Mouse (Mus musculus): ENCODE measurements around the gene C2cd4c.
A peak's percentile ranks its signal among the peaks of the same experiment; 100 is the strongest.

Gene C2cd4c

GRCm38 (mm10) chr10:79613578-79614304 lies at the start of gene C2cd4c:
Gene C2cd4c, minus strand, starts transcription at chr10:79614025.
- DNase-seq (ENCODE audit: low read depth, low spot score): peak; percentile 81

DNA sequence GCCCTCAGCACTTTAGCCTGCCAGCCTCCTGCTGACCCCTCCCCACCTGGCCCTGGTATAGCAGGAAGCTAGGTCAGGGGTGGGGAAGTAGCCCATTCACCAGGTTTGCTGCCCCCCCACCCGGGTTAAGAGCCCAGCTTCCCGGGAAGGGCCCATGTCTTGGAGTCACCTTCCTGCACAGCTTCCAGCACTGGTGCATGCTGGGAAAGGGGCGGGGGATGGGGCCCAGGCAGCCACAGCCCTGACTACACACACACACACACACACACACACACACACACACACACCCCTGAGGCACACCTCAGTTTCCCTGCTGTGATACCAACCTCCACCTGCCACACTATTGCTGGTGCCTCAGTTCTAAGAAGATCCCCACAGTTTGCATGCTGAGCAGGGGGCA lies 48.0 kb upstream of the C2cd4c start:
- DNase-seq (ENCODE audit: low read depth, low spot score): no peak

- no peak for DNase-seq (ENCODE audit: low read depth, low spot score)
Observed at GRCm38 (mm10) chr10:79660298-79660697, 46.5 kb upstream of the C2cd4c start.

GRCm38 (mm10) chr10:79658829-79659228 lies 45.0 kb upstream of the C2cd4c start:
- DNase-seq (ENCODE audit: low read depth, low spot score): no peak

- DNase-seq (ENCODE audit: low read depth, low spot score): no peak
Observed at GRCm38 (mm10) chr10:79654946-79655395, 41.1 kb upstream of the C2cd4c start.

- DNase-seq (ENCODE audit: low read depth, low spot score): no peak
Observed at GRCm38 (mm10) chr10:79652789-79653188, 39.0 kb upstream of the C2cd4c start.

GRCm38 (mm10) chr10:79649070-79649751 lies 35.4 kb upstream of the C2cd4c start:
- no peak for DNase-seq (ENCODE audit: low read depth, low spot score)

DNA sequence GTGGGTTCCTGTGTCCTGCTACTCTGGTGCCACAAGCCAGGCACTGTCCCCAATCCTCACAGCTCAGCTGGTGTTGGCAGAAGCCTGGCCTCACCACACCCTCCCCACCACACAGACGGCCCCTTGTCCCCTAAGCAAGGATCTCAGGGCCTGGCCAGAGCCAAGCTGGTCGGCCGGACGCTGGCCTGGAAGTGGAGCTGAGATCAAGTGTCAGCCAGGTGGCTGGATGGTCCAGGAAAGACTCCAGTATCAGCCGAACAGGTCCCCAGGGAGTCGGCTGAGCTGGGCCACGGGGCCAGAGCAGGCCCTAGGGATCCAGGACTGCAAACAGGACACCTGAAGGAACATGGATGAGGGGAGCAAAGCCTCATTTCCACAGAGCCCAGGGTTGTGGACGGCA lies 31.9 kb upstream of the C2cd4c start, which contains the start of gene Odf3l2:
Gene Odf3l2, minus strand, starts transcription at position 28 of the 400 bp plus-strand sequence.
- no peak for DNase-seq (ENCODE audit: low read depth, low spot score)

- peak; percentile 50 for DNase-seq (ENCODE audit: low read depth, low spot score)
Observed at GRCm38 (mm10) chr10:79638486-79639204, 24.8 kb upstream of the C2cd4c start.

DNA sequence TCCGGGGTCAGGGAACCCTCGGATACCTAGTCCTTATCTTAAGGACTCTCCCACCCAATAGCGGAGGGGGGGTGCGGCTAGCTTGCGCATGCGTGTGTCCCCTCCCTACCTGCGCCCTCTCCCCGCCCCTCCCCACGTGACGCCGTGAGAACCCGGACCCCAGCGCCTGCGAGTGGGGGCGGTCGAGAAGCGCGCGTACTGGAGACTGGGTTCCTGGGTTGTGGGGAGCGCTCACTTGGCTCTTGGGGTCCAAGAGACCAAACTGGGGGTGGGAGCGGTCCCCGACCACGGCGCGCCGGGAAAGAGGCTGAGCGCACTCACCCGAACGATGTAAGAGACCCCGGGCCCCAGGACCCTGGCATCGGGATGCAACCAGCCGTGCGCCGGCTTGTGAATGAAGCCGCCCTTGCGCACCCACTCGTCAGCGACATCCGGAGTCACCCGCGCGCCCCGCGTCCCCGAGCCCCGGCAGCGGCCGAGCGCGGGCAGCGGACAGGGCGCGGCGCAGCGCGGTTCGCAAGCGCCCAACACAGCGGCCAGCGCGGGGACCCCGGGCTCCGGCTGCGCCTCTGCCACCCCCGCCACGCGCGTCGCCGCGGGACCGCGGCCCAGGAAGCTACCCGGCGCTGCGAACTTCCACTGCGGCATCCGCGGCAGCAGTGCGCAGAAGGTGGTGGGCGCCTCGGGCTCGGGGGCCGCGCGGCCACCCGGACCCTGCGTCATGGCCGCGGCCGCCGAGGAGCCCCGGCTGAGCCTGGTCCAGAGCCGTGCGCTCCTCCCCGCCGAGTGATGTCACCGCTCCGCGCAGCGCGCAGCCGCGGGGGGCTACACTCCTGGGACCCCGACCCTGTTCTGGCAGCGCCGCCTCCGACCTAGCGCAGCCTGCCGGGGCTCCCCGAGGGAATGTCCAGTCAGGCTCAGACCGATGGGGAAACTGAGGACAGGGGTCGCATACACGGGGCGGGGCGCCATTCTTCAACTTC lies 23.6 kb upstream of the C2cd4c start, which contains the start of gene Shc2:
Gene Shc2, minus strand, starts transcription at position 791 of the 983 bp plus-strand sequence.
- DNase-seq (ENCODE audit: low read depth, low spot score): no peak

GRCm38 (mm10) chr10:79636287-79636686 lies 22.5 kb upstream of the C2cd4c start:
- no peak for DNase-seq (ENCODE audit: low read depth, low spot score)

DNA sequence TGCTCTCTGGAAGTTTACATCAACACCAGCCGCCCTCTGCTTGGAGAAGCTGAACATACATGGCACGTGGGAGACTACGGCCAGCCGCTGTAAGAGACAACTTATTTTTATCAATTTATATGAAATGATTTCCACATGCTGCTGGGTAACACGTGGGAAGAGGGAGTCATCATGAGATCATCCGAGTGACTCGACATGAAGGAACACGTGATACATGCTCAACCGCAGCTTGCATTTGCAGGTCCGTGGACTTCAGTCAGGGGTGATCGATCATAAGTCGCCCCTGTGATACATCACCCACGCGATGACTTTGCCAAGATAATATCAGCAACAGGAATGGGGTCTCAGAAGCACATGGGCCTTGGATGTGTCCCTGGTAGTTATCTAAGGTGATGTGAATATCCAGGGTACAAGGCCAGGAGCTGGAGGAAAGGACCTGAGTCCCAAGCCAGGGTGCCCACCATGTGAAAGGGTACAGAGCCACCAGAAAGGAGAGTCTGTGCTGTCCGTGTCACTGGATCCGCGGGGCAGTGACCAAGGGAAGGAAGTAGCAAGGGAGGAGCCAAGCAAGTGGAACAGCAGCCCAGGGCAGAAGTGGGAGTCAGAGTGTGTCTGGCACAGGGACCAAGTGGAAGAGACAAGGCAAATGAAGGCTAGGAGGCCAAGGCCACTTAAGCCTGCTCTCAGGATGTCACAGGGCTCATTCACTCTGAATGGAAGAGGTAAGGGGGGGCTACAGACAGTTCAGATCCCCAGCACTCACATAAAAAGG lies 19.4 kb upstream of the C2cd4c start:
- no peak for DNase-seq (ENCODE audit: low read depth, low spot score)

DNA sequence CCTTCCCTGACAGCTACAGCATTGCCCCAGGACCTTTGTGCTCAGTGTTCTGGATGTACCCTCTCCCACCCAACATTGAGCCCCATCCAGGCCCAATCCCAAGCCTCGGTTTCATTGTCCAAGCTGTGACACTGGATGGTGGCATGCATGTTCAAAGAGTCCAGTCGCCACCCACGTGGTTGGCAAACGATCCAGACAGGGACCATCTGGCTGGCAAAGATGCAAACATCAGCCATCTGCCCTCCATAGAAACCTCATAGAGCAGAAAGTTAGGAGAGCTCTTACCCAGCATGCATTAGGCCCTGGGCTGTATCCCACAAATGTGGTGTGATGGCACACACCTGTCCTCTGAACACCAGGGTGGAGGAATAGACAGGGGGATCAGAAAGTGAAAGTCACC lies 17.6 kb upstream of the C2cd4c start:
- no peak for DNase-seq (ENCODE audit: low read depth, low spot score)

- DNase-seq (ENCODE audit: low read depth, low spot score): no peak
Observed at GRCm38 (mm10) chr10:79628377-79628776, 14.6 kb upstream of the C2cd4c start.

DNA sequence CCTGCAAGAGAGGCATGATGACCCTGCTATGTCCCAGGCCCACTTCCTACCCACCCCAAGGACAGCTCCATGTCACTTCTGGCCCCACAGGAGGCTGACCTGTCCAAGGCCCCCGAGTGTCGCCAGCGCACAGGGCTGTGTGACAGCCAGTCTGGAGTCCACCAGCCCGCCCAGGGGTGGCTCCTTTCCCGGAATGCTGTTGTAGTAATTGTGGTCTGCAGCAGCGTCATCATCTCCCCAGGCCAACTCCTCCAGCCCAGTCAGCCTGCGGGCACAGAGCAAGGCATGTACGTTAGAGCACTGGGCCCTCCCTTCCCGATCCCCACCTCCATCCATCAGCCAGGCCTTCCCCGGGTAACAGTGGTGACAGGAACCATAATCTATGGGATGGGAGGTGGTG lies 12.3 kb upstream of the C2cd4c start:
- DNase-seq (ENCODE audit: low read depth, low spot score): no peak

DNA sequence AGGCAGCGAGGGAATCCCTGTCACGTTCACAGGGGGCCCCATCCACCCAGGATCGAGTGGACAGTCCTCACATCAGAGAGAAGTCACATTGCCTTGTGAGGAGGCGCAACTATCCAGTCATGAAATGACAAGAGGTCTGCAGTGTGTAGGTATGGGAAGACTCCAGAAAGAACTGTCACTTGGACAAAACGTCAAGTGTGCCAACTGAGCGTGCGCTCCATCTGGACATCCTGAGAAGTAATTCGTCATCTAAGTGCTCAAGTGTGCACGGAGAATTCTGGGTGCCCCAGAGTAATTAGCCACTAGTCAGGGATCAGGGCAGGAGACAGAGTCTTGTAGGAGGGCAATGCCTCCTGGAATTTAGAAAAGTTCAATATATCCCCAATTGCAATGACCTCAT lies 11.6 kb upstream of the C2cd4c start:
- DNase-seq (ENCODE audit: low read depth, low spot score): no peak

DNA sequence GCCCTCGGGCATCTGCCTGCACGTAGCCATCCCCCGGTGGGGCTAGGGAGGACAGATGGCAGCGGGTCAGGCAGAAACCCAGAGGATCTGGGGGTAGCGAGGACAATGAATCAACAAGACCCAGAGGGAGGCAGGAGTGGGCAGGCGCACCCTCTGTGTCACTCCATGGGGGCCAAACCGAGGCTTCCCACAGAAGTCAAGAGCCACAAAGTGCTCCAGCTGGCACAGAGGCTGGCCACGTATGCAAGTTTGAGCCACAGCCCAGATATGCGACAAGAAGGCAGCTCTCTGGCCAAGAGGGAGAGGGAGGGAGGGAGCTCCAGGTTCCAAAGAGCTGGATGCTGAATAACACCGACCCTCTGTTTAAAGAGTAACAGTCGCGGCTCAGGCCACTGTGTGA lies 10.1 kb upstream of the C2cd4c start:
- no peak for DNase-seq (ENCODE audit: low read depth, low spot score)

DNA sequence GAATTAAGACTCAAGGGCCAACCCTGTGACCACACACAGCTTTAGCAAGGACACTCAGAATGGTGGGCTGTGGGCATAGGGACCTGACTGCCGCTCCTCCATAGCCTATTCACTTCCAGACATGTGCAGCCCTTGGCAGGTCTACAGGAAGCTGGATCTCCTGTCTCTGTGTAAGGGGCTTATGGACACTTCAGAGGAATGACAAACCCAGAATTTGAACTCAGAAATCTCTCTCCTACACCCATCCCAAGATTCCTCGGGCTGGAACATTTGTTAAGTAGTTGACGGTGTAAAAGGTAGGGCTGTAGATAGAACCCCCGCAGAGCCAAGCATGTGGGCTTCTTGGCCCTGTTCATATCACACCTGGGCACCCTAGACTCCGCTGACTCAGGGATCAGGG lies 2.6 kb upstream of the C2cd4c start:
- no peak for DNase-seq (ENCODE audit: low read depth, low spot score)

DNA sequence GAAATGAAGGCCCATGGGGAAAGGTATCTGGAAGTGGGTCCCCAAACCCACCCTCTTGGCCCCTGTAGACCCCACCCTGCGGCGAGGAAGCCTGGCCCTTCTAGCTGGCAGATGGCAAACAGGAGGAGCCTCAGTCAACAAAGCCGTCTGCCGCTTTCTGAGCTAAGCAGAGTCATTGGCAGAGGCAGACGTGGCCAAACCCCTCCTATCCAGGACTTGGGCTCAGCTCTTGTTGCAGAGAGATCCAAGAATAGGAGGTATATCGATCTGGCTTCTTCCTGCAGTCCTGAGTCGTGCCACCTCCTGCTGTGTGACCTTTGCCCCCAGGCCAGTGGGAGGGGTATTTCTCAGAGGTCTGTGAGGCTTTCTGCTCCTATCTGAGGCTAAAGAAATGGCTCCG lies 2.0 kb upstream of the C2cd4c start:
- DNase-seq (ENCODE audit: low read depth, low spot score): no peak

DNA sequence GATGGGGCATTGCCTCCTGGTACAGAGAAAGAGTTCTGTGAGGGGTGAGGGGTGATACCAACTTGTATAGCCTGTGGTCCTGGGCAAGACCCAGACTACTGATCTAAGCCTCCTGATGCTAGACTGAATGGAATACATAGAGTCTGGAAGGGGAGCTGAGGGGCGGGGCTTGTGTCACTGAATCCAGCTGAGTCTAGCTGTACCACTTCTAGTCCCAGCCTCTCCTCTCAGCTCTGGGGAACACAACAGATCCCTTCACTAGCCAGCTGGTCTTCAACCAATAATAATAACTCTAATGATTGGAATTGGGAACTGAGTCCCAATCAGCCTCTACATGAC lies 449 bp upstream of the C2cd4c start:
- DNase-seq (ENCODE audit: low read depth, low spot score): no peak

Measured in WW6 (cell line).